Mouse (Mus musculus) urinary bladder, postnatal 4 days (tissue): ENCODE measurements around the gene Nt5c2.
"Not testable (repeated sequence)": the region's sequence is repeated elsewhere in the genome, so short reads cannot be mapped to it uniquely, and the experiment has no call there.

ENCODE experiments used
- DNase-seq, 2 experiments: peaks; one replicate each; pipeline ENCODE4 v3.0.0; 2021 to 2022; ENCODE audit warnings: low spot score in 2 of 2

The Nt5c2 gene

DNA sequence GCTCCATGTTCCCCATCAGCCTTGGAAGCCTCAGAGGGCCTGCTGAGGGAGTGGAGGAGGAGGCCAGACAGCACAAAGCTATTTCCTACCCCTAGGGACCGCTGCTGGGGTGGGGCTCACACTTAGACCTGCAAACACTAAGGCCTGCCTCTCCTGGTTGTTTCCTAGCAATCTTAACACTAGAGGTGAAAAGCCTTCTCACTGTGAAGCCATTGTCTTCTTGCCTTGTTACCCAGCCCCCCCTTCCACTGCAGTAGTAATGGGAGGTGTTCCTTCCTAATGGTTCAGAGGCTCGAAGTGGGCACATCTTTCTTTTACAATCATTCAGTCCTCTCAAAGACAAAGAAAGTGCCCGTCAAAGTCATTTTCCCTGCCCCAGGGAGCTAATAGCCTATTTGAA lies 2.9 kb upstream of the Nt5c2 start:
- DNase-seq: no peak

GRCm38 (mm10) chr19:47016487-47016886 lies 1.5 kb upstream of the Nt5c2 start:
- peak; percentile 57 to 91 for DNase-seq

DNA sequence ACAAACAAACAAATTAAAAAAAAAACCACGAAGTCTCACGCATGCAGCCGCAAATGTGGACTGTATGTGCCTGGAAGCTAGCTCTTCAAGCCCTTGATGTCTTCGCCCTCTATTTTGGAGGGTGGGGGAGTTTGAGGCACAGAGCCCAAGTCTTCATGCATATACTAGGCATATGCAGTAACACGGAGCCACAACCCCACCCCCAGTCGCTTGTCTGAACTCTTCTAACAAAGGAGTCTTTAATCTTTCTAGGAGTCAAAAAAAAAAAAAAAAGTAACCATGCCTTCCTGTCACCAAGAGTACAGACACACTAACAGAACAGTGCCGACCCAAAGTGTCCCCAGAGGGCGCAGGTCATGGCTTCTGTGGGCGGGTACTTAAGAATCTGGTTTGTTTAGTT lies 1.0 kb upstream of the Nt5c2 start:
- no peak for DNase-seq

- no peak for DNase-seq
These were observed 443 bp upstream of the Nt5c2 start for GRCm38 (mm10) chr19:47015396-47015795.

GRCm38 (mm10) chr19:47014159-47014446 lies 850 bp downstream of the Nt5c2 start:
- DNase-seq: no peak

GRCm38 (mm10) chr19:47013340-47014158 lies 1.4 kb downstream of the Nt5c2 start:
- no peak for DNase-seq

DNA sequence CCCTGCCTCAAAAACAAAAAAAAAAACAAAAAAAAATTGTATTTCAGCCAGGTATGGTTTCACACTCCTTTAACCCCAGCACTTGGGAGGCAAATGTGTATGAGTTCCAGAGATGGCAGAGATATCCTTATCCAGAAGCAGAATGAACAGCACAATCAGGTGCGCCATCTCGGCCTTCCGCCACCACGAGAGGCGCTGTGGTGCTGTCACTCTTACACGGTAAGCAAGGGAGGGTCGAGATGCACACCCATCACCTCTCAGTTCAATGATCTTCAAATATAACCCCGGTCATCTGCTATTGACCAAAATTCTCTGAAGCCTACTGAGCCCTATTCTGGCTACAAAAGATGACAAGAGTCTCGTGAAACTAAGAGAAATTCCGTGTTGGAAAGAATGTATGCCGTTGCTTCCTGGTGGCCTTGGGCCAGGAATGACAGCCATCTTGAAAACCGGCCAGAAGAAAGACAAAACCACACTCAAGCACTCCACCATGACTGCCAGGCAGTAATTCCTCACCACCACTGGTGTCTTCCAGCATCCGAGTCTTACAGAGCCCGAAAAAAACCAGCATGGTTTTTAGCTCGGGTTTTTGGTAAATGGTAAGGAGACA lies 2.3 kb downstream of the Nt5c2 start:
- no peak for DNase-seq

GRCm38 (mm10) chr19:47009943-47010342 lies 5.0 kb downstream of the Nt5c2 start:
- no peak for DNase-seq

DNA sequence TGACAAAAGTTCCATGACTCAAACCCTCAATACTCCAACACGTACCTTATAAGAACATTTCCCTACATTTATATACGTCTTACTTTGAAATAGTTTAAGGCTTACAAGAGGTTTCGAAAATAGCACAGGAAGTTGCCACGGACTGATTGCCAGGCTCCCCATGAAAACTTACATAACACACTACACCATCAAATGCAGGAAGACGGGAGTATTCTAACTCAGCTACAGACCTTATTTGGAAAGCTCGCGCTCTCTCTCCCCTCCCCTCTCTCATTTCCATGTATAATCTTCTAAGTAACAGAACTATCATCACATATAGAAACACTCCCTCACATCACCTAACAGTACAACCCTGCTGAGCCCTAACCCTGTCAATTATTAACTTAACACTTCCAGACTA lies 5.5 kb downstream of the Nt5c2 start:
- no peak for DNase-seq

- DNase-seq: peak in 1 of 2 experiments; percentile 76
These were observed 8.6 kb downstream of the Nt5c2 start for GRCm38 (mm10) chr19:47006321-47006720.

DNA sequence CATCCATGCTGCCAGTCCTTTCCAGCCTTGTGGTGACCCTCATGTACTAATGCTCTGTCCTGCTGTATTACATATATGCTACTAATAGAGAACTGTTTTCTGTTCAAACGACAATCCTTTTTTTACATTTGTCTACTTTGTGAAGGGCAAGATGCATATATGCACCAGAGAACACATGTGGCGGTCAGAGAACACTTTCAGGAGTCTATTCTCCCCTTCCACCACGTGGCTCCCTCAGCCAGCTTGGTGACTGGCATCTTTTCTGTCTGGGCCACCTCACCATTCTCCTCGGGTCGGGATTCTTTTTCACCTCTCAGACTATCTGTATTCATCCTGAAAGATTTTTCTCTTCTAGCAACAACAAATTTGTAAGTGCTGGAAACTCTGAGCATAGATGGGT lies 9.1 kb downstream of the Nt5c2 start:
- DNase-seq: no peak

DNA sequence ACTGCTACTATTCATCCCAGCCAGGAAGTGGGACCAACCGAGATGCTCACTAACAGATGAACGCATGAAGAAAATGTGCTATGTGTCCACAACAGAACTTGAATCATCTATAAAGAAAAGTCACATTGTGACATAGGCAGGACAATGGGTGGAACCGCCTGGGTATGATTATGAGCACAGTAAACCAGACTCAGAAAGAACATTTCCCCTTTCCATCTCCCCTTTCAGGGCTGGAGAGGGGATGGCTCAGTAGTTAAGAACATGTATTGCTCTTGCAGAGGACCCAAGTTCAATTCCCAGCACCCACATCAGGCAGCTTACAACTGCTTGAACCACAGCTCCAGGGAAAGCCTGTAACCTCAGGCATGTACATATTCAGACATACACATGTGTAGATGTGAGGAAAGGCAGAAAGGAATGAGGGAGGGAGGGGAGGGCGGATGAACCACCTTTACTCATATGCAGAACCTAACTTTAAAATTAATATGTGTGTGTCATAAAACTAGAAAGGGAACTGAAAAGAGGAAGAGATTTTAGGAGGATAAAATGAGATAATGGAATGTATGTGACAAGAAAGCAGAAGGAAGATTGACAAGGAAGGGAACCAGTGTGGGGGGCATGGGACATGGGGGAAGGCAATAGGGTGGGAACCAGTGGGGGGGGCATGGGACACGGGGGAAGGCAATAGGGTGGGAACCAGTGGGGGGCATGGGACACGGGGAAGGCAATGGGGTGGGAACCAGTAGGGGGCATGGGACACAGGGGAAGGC lies 11.0 kb downstream of the Nt5c2 start:
- DNase-seq: no peak

GRCm38 (mm10) chr19:47000357-47000756 lies 14.6 kb downstream of the Nt5c2 start:
- DNase-seq: not testable (repeated sequence)

DNA sequence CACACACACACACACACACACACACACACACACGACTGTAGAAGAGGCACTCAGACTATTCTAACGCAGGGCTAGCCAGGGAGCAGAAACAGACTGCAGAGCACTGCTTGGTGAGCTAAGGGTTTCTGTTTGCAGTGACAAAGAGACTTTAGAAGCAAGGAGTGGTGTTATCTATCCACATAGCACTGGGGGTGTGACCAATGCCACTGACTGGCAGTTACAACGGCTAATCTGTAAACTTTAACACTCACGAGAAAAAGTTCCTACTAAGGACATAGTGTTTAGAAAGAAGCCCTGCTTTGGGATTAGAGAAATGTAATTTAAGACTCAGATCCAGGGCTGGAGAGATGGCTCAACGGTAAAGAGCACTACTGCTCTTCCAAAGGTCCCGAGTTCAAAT lies 15.2 kb downstream of the Nt5c2 start:
- DNase-seq: no peak

GRCm38 (mm10) chr19:46998953-46999352 lies 16.0 kb downstream of the Nt5c2 start:
- DNase-seq: no peak

DNA sequence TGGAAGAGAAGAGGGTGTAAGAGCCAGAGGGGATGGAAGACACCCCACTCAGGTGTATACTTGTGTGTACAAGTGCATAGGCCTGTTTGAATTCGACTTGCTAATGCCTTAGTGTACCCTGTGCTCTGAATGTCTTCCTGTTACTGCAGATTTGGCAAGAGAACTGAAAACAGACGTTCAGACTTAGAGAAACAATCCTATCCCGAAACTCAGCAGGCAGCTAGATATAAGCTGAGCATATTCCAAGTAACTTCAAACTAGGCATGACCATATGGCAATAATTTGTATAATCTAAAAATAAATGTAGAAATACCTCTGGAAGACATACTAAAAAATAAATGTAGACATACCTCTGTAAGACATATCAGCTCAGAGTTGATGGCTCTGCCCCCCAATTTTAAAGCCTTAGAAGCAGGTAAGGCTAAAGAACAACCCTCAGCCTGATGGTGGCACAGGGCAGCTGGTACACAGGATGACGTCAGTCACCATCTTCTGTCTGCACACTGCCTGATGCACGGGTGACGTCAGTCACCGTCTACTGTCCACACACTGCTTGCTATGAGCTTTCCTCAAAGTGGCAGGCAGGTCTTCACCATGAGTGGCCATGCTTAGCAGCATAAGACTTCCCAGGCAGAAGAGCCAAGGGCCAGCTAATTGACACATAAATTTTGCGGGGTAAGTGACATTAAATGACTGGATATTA lies 16.6 kb downstream of the Nt5c2 start:
- DNase-seq: no peak

DNA sequence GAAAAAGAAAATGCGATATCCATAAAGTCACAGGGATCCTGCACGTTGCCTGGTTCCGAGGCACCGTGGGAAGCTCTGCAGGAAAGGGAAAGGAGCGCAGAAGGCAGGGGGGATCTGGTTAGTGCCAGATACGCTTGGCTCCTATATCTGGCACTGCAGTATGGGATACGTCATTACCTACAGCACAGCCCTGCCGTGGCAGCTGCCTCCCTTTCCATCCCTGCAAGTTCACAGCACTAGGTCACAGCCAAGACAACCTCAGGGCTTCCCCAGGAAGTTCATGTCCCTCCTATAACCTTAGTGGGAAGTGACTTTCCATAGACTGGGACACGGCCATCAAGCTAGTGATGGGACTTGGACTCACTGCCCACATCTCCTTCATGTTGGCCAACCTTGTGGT lies 18.9 kb downstream of the Nt5c2 start:
- no peak for DNase-seq

- not testable (repeated sequence) for DNase-seq
These were observed 22.6 kb downstream of the Nt5c2 start for GRCm38 (mm10) chr19:46992329-46992728.

DNA sequence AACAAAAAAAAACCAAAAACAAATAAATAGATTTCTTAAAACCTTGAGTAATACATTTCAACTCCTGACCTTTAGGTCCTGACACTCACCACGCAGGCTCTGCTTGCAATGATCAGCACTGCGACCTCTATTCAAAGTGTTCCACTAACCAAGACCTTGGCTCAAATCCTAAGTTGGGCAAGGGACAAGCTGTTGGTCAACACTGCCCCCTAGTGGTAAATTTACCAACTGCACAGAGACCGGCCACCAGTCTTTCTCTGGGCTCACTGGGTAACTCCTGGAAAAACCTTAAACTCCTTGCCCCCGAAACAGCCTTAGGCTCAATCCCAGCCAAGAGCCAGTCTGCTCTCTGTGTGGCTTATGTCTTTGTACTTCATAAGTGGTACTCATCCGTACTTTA lies 23.8 kb downstream of the Nt5c2 start:
- DNase-seq: peak; percentile 69 to 87

DNA sequence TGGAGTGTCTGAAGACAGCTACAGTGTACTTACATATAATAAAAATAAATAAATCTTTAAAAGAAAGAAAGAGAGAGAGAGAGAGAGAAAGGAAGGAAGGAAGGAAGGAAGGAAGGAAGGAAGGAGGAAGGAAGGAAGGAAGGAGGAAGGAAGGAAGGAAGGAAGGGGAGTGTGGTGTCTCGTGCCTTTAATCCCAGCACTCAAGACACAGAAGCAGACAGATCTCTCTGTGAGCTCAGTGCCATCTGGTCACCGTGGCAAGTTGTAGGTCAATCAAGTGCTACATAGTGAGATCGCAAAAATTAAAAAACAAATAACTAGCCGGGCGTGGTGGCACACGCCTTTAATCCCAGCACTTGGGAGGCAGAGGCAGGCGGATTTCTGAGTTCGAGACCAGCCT lies 24.3 kb downstream of the Nt5c2 start:
- not testable (repeated sequence) for DNase-seq

- no peak for DNase-seq
These were observed 24.8 kb downstream of the Nt5c2 start for GRCm38 (mm10) chr19:46990153-46990518.

- DNase-seq: no peak
These were observed 25.3 kb downstream of the Nt5c2 start for GRCm38 (mm10) chr19:46989479-46990152.
